Mouse (Mus musculus) granulocyte monocyte progenitor cell, adult 5-6 weeks (primary cell): ENCODE measurements around the gene Rai14. TPM values are rescaled to one million over a fixed set of nuclear protein-coding genes. Genes with fewer than 3 reads are reported as not detected.

ENCODE experiments used
- ATAC-seq: replicated peaks from 2 replicates; pipeline ENCODE4 v1.8.0; 2016; ENCODE audit warnings: mild to moderate bottlenecking, moderate TSS enrichment, inconsistent platforms; ENCODE audit not compliant: poor library complexity, severe bottlenecking
- total RNA-seq, 2 experiments: library from RNA; stranded (forward) in 1 of 2; stranded (reverse) in 1 of 2; fragments of 200-712, 200-1000 nt in 1 of 2; fragments of >200 nt in 1 of 2; fragmentation: Nextera tagmentation in 1 of 2; gene quantifications; 2 replicates each; pipeline ENCODE4 v1.2.3; 2014 to 2017

The Rai14 gene
- total RNA-seq, 2 experiments from 2014 or later, result 4.3 to 6.1 TPM

DNA sequence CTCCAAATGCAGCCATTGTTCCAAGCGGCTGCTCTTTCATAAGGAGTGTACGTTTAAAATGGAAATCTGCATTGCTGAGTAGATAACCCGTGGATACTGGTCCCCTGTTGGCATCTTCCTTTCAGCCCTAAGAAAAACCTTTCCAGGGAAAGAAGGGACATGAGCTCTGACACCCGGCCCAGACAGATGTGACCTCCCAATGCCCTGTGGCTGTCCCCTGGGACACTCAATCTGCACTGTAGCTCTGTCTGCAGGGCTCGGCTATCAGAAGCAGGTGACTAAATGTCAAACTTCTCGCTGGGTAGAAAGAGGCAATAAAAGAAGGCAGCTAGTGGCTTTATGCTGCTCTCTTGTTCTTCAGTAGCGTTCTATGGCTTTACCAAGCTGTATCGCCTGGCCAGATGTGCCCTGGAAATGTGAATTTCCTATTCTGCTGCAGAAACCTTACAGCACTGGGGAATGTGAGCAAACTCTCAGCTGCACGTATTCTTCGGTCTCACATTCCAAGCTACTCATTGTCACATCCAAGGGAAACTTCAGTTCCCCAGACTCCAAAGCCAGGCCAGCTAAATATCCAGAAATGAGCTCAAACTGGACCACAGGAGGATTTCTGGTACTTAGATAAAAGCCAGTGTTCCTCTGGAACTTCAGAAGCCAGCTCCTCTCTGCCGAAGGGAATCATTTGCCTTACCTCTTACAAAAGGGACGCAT, 8.4 kb upstream of the Rai14 start:
- no peak for ATAC-seq

- ATAC-seq, result no peak
Observed at GRCm38 (mm10) chr15:10721259-10721781, 6.9 kb upstream of the Rai14 start.

DNA sequence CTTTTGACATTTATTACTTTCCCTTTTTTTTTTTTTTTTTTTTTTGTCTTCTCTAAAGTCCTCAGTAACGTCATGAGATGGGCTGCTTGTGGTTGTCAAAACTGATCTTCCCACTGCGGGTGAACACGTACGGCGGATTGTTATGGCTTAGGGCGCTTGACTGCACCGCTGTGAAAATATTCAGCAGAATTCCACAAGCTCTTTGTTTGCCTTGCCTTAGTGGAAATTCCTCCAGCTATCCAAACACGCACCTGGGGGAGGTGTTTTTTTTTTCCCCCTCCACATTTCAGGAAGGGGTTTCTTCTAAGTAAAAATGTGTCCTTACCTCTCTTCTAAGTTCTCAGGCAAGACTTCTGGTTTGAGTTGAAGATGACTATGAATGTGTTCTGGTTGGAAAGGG, 6.2 kb upstream of the Rai14 start:
- no peak for ATAC-seq

- ATAC-seq, result no peak
Observed at GRCm38 (mm10) chr15:10720188-10720587, 5.8 kb upstream of the Rai14 start.

DNA sequence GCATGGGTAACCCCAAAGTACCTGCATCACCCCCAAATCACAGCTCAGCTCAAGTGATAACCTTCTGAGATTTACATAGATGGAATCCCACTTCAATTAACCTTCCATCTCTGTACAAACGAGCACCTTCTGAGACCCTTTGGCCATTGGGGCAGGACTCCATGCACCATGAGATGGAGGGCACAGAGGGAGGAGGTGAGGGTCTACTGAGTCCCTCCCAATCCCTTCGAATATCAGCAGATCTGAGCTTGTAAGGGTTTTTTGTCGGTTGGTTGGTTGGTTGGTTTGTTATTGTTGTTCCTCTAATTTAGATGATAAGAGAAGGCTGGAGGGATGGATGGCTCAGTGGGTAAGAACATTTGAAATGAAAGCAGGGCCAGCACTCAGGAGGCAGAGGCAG, 5.1 kb upstream of the Rai14 start:
- ATAC-seq, result no peak

DNA sequence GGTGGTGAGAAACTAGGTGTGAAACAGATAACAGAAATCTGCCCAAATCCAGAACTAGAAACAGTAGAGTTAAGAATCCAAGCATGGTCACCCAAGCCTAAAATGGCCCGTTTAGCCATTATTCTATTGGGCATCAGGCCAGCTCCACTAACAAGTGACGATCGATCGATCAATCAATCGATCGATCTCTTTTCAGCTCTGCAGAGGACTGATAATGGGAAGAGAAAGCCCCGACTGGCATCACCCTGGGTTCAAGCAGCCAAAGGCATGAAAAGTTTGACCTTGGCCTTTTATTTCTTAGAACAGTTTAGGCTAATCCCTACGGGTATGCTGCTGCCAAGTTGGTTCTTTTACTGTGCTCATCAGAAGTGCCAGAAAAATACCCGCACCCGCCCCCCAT, 4.3 kb upstream of the Rai14 start:
- ATAC-seq, result no peak

- no peak for ATAC-seq
Observed at GRCm38 (mm10) chr15:10717284-10717683, 2.9 kb upstream of the Rai14 start.

GRCm38 (mm10) chr15:10715966-10716365, 1.5 kb upstream of the Rai14 start:
- no peak for ATAC-seq

- peak; percentile 19; the same call in 1 of the 2 replicates for ATAC-seq
Observed at GRCm38 (mm10) chr15:10715139-10715505, 698 bp upstream of the Rai14 start.

GRCm38 (mm10) chr15:10713626-10714316, 653 bp downstream of the Rai14 start:
- peak; percentile 28 for ATAC-seq

DNA sequence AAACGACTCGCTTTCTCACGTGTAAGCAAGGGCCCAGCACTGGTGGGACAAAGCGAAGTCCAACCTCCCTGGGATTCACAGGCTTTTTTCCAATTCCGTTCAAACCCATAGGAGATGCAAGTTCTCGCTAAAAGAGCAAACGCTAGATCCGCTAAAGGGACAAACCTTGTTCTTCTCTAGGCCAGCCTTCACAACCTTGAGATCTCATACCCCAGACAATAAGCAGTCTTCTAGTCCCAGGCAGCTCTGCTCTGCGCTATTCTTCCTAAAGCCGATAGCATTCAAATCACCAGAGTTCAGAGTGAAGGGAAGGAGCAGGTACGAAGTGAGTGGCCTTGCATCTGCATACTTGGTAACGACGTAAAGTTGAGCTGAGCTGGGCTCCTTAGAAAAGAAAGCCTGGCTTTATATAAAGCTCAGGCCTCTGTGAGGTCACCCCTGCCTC, 1.2 kb downstream of the Rai14 start:
- ATAC-seq, result no peak

GRCm38 (mm10) chr15:10712288-10712687, 2.1 kb downstream of the Rai14 start:
- ATAC-seq, result no peak

GRCm38 (mm10) chr15:10711231-10711630, 3.2 kb downstream of the Rai14 start:
- no peak for ATAC-seq

DNA sequence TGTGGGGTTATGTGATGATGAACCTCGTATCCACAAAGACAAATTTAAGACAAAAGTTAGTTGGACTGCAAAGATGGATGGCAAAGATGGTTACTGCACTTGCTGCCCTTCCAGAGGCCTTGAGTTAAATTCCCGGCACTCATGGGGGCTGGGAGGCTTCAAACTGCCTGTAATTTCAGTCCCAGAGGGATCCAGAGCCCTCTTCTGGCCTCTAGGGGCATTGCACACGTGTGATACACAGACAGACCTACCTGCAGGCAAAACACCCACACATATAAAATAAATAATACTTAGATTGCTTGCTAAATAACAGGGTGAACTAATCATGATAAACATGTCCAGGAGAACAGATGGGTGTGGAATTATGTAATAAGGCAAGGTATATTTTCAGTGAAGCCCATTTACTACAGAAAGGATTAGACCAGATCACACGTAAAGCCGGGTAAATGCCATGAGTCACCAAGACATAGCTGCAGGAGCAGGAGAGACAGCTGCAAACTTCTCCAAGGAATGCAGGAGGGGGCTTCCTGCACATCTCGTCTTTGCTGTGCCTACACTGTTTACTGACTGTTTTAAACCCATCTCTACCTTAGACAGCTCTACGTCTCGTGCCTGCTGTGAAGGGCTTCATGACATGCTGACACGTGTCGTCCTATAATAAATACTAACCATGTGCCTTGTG, 5.7 kb downstream of the Rai14 start:
- ATAC-seq, result peak; percentile 67; the same call in 1 of the 2 replicates

- no peak for ATAC-seq
Observed at GRCm38 (mm10) chr15:10707109-10707508, 7.3 kb downstream of the Rai14 start.

GRCm38 (mm10) chr15:10706414-10706813, 8.0 kb downstream of the Rai14 start:
- no peak for ATAC-seq

DNA sequence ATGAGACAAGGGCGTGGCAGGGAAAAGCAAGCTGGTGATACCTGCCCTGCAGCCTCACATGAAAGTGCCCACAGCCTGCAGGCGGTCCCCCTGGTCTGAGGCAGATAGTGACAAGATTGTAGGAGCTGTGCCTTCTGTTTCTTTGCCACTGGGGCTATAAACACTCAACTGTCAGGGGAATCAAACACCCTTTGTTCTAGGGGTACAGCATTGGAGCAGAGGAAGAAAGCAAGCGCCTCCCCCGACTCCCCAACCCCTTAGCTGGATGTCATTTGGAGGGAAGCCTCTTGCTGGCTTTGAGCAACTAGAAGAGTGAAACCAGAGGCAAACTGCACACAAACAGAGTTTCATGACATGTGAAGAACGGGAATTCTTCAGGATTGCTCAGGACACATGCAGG, 8.7 kb downstream of the Rai14 start:
- ATAC-seq, result no peak

DNA sequence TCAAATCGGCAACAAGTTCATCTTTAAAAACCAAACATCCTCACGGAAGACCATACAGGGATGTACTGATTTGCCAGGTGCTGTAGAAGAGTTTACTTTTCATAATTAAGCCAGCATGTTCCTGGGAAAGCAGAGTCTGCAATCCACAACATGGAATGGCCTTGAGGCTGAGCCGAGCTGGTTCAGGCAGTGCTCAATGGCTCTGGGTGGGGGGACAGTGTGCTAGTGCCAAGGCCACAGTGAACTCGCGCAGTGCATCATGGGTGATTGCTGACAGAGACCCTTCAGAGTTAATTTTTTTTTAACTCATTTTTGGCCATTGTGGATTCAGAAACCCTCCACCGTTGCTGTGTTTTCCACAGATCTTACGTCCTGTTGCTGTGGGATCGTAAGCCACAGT, 10.1 kb downstream of the Rai14 start:
- no peak for ATAC-seq

DNA sequence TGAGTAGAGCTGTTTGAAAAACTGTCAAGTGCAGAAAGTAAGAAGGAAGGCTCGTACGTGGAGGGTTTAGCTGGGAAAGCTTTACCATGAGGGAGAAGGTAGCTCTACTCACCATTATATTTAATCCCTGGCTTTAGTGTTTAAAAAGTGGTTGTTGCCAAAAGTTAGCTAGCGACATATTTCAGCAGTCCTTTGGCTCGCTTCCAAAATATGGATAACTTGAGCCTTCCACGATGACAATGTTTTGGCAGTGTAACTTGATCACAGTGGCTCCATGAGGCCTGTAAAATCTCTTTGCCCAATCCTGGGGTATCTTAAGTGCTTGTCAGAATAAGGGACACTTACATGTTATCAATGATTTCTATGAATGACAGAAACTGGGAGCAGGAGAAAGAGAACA, 12.9 kb downstream of the Rai14 start:
- ATAC-seq, result no peak

GRCm38 (mm10) chr15:10700891-10701466, 13.4 kb downstream of the Rai14 start:
- no peak for ATAC-seq
